Mouse (Mus musculus) heart, postnatal 0 days (tissue): ENCODE measurements around the gene Smyd3.

Source experiments
- CTCF ChIP-seq: IDR thresholded peaks from 2 replicates; pipeline ENCODE4 v1.5.1; 2016; ENCODE audit warnings: antibody characterized with exemption, control low read depth, low read depth
- EP300 ChIP-seq: IDR thresholded peaks from 2 replicates; pipeline ENCODE4 v1.6.1; 2016; ENCODE audit warnings: antibody characterized with exemption, low read depth

GRCm38 (mm10) chr1:179563926-179564325 is 46.1 kb upstream of the Smyd3 start:
- TF ChIP-seq CTCF (no peak), EP300 (no peak)
